Mouse (Mus musculus) limb, embryonic 11.5 days (tissue): ENCODE data around the gene Pdzrn3. TPM values are rescaled to one million over a fixed set of nuclear protein-coding genes. Genes with fewer than 3 reads are reported as not detected.

Experiments used
- ATAC-seq: fragments of 200-750 bp; cut with Nextera tagmentation; 2 replicates; pipeline ENCODE4 v1.8.0; 2017; ENCODE audit warnings: low read depth; ENCODE audit not compliant: insufficient number of reproducible peaks, low FRiP score, low TSS enrichment
- DNase-seq: peaks from one replicate; pipeline ENCODE4 v3.0.0-alpha.2; 2015; ENCODE audit warnings: low spot score
- H3K27ac ChIP-seq: fragments of 300-500 bp; sonication (generic); replicated peaks from 2 replicates; pipeline ENCODE4 v1.5.1; 2014; ENCODE audit warnings: low read depth, mild to moderate bottlenecking, low read length
- H3K27me3 ChIP-seq: fragments of 300-500 bp; sonication (generic); 2 replicates; pipeline ENCODE4 v1.6.1; 2014; ENCODE audit warnings: mild to moderate bottlenecking, low read length, mixed read lengths; ENCODE audit not compliant: control insufficient read depth, insufficient read depth
- H3K36me3 ChIP-seq: fragments of 300-500 bp; sonication (generic); 2 replicates; pipeline ENCODE4 v1.6.1; 2014; ENCODE audit warnings: mild to moderate bottlenecking, low read length, moderate library complexity, mixed read lengths; ENCODE audit not compliant: control insufficient read depth, insufficient read depth
- H3K4me1 ChIP-seq: fragments of 300-500 bp; sonication (generic); 2 replicates; pipeline ENCODE4 v1.6.1; 2014; ENCODE audit warnings: low read length, mixed read lengths; ENCODE audit not compliant: control insufficient read depth, insufficient read depth
- H3K4me2 ChIP-seq: fragments of 300-500 bp; sonication (generic); 2 replicates; pipeline ENCODE4 v1.6.1; 2014; ENCODE audit warnings: low read depth, mild to moderate bottlenecking, moderate library complexity; ENCODE audit not compliant: severe bottlenecking
- H3K4me3 ChIP-seq: fragments of 300-500 bp; sonication (generic); 2 replicates; pipeline ENCODE4 v1.5.1; 2014; ENCODE audit warnings: low read depth, low read length
- H3K9ac ChIP-seq: fragments of 300-500 bp; sonication (generic); 2 replicates; pipeline ENCODE4 v1.6.1; 2014; ENCODE audit warnings: mild to moderate bottlenecking, low read length
- H3K9me3 ChIP-seq: fragments of 300-500 bp; sonication (generic); 2 replicates; pipeline ENCODE4 v1.6.1; 2016; ENCODE audit warnings: low read length; ENCODE audit not compliant: control insufficient read depth
- WGBS: fragments of 180-500 bp; shearing (Covaris S2); extraction: QIAGEN DNeasy Blood & Tissue Kit; methylation state at CpG from one replicate; pipeline ENCODE4 v1.1.7; 2014; 5-methylcytosine and 5-hydroxymethylcytosine counted together
- polyA plus RNA-seq: library from polyadenylated mRNA; unstranded; fragments of >200 nt; fragmentation: Nextera tagmentation; extraction: Ambion mirVana; gene quantifications from 2 replicates; pipeline ENCODE4 v1.2.1, GENCODE M21; 2014

Gene Pdzrn3
- polyA plus RNA-seq, 1 experiment from 2014 or later: 11.1 TPM

DNA sequence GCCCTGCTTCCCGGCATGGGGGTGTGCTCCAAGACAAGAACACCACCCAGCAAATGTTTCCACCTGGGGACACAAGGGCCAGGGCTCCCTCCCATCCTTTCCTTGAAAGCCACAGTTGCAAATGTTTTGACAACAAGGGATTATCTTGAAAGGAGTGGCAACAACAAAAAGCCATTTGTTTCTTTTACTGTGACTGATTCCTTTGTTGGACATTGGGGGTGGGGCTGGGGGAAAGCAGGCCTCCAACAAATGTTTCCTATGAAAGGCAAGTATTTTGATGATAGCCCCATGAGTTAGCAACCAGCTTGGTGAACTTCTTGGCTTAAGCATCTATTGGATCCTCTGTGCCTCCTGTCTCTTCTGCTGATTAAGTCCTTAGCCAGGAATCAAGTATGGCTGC lies 109.4 kb downstream of the Pdzrn3 start:
- 7% methylated on average over 1 of the region's 1 CpGs for WGBS
- Histone ChIP-seq H3K4me2 (no peak overlapping the region; the same call in 1 of the 2 replicates), H3K36me3 (no peaks in the 10 kb centered on the region), H3K9ac (no peak overlapping the region), H3K4me3 (no peak overlapping the region), H3K9me3 (no peaks in the 10 kb centered on the region), H3K27me3 (no peaks in the 10 kb centered on the region), H3K4me1 (peaks cover 44% of the 10 kb centered on the region), H3K27ac (no peak overlapping the region)
- no peak for DNase-seq
- ATAC-seq: no peak

DNA sequence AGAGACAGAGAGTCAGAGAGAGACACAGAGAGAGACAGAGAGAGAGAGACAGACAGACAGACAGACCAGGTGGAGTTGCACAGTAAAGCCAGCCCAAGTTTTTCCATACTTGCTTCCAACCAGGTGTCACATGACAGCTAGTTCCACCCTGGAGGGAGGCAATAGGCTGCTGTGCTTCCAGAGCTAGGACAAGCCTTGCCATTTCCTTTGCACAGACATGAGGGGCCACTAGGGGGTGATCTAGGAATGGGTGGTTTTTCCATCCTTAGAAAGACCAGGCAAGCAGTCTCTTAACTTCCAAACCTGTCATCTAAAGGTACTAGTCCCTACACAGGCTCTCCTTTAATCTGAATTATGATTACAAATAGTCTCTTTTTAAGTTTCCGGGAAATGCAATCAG lies 110.9 kb downstream of the Pdzrn3 start:
- H3K27ac ChIP-seq: no peak overlapping the region
- H3K9me3 ChIP-seq: no peaks in the 10 kb centered on the region

DNA sequence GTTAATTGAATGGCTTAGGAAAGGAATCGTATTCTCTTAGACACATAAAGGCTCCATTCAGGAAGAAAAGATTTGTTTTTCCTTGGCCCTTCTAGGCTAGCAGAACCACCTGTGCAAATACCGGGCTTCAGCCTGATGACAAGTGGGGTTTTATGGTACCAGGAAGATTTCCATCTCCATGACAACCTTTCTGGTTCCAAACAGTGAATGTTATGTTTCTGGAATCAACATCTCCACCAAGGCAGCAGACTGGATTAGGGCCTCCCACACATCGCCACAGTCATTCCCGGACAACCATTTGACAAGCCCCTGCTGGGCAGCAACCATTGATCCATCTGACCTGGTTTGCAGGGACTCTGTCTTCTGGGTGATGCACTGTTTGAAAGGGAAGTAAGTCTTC lies 114.2 kb downstream of the Pdzrn3 start:
- H3K4me1 ChIP-seq: peaks cover 19% of the 10 kb centered on the region
- no peak overlapping the region for H3K27ac ChIP-seq
- H3K36me3 ChIP-seq: no peaks in the 10 kb centered on the region
- 29% methylated on average over 4 of the region's 4 CpGs for WGBS
- DNase-seq (peak; percentile 45), ATAC-seq (peak; percentile 58)
- H3K9ac ChIP-seq: no peak overlapping the region
- no peak overlapping the region for H3K4me2 ChIP-seq
- H3K9me3 ChIP-seq: no peaks in the 10 kb centered on the region
- H3K4me3 ChIP-seq: no peak overlapping the region
- H3K27me3 ChIP-seq: no peaks in the 10 kb centered on the region

More for the DNA sequence above, 110.9 kb downstream of the Pdzrn3 start:
- H3K4me1 ChIP-seq: peaks cover 43% of the 10 kb centered on the region
- whole genome bisulfite sequencing: 19% methylated on average over 1 of the region's 1 CpGs
- 0 out of 2 replicates have a peak, but pooled peaks have one; percentile 28 for ATAC-seq
- DNase-seq: peak; percentile 81
- H3K4me3 ChIP-seq: no peak overlapping the region
- H3K27me3 ChIP-seq: no peaks in the 10 kb centered on the region
- H3K9ac ChIP-seq: no peak overlapping the region
- H3K36me3 ChIP-seq: no peaks in the 10 kb centered on the region
- no peak overlapping the region for H3K4me2 ChIP-seq

DNA sequence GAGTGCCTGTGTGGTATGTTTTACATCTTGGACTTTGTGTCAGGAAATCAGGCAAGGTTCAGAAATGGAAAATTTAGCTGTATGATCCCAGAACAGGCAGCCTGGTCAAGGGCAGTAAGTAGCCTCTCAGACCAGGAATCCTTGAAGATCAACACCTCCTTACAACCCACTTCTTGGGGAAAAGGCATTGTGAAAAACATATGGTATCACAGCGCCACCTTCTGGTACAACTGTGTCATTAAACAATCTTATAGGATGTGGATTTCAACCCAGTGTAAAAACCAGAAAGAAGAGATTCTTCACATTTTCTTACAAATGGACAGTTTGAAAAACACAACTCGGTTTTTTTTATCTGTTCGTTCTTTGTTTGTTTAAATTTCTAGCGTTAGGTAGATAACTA lies 116.2 kb downstream of the Pdzrn3 start:
- Histone ChIP-seq H3K9me3 (no peaks in the 10 kb centered on the region), H3K9ac (no peak overlapping the region), H3K4me1 (peaks cover 8% of the 10 kb centered on the region), H3K27ac (no peak overlapping the region), H3K4me3 (no peak overlapping the region), H3K36me3 (no peaks in the 10 kb centered on the region), H3K27me3 (no peaks in the 10 kb centered on the region), H3K4me2 (no peak overlapping the region)
- DNase-seq: peak; percentile 71
- no peak for ATAC-seq
- 12% methylated on average over 4 of the region's 4 CpGs for WGBS

DNA sequence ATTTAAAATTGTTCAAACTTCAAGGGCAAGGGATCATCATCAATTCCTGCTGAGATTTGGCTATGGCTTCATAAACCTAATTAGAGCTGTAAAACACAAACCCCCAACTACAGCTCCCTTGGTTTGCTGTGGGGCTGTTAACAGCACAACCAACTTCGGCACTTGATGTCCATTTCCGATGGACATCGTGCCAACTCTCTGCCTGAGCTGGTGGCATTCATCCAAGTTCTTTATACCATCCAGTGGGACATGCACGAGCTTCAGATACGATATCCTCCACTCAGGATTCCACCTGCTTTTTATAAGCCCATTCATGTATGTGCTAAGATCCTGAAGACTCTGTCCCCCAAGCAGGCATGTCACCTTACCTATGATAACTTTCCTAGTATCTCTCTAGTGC lies 118.3 kb downstream of the Pdzrn3 start:
- Histone ChIP-seq H3K9ac (no peak overlapping the region), H3K36me3 (no peaks in the 10 kb centered on the region), H3K4me2 (no peak overlapping the region), H3K4me3 (no peak overlapping the region), H3K27me3 (no peaks in the 10 kb centered on the region), H3K9me3 (no peaks in the 10 kb centered on the region), H3K27ac (no peak overlapping the region), H3K4me1 (peaks cover 15% of the 10 kb centered on the region)
- DNase-seq (no peak), ATAC-seq (no peak)
- WGBS: 89% methylated on average over 5 of the region's 5 CpGs

DNA sequence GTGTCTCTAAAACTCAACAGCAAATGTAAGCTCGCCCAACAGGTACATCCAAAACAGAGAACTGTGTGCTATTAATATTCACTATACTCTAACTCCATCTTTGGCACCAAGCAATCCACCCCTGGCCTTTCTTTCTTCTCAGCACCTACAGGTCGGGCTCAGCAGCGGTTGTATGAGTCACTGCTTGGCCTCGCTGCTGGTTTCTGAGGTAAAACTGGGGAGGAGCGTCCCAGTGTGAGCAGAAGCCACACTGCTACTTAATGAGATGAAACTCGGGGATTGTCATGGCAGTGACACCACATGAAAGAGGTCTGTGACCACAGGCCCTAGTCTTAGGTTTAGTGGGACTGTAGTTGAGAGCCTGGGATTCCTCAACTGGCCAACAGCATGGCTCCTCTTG lies 120.3 kb downstream of the Pdzrn3 start:
- DNase-seq: no peak
- no peak overlapping the region for H3K4me2 ChIP-seq
- H3K9ac ChIP-seq: no peak overlapping the region
- no peak for ATAC-seq
- 88% methylated on average over 6 of the region's 6 CpGs for WGBS
- no peaks in the 10 kb centered on the region for H3K27me3 ChIP-seq
- no peak overlapping the region for H3K4me3 ChIP-seq
- H3K27ac ChIP-seq: no peak overlapping the region
- no peaks in the 10 kb centered on the region for H3K36me3 ChIP-seq
- H3K4me1 ChIP-seq: peaks cover 23% of the 10 kb centered on the region
- no peaks in the 10 kb centered on the region for H3K9me3 ChIP-seq

DNA sequence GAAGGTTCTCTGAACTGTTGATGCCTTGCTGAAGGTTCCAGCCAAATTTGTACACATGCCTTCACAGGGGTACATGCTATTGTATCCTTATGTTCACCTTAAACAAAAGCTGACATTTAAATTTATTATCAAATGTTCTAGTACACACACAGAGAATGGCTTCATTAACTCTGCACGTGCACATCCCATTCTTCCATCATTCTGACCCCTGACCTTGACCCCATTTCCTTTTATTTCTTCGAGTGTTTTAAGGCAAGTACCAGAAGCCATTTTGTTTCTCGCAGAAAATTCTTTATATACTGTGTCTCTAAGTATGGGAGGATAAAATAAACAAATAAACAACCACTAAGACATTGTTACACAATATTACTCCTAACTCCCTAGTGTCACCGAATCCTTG lies 123.0 kb downstream of the Pdzrn3 start:
- H3K36me3 ChIP-seq: no peaks in the 10 kb centered on the region
- H3K27ac ChIP-seq: no peak overlapping the region
- no peak for ATAC-seq
- no peak overlapping the region for H3K4me3 ChIP-seq
- WGBS: 20% methylated on average over 4 of the region's 4 CpGs
- no peak overlapping the region for H3K4me2 ChIP-seq
- H3K27me3 ChIP-seq: no peaks in the 10 kb centered on the region
- peaks cover 48% of the 10 kb centered on the region for H3K4me1 ChIP-seq
- no peak for DNase-seq
- no peaks in the 10 kb centered on the region for H3K9me3 ChIP-seq
- no peak overlapping the region for H3K9ac ChIP-seq

DNA sequence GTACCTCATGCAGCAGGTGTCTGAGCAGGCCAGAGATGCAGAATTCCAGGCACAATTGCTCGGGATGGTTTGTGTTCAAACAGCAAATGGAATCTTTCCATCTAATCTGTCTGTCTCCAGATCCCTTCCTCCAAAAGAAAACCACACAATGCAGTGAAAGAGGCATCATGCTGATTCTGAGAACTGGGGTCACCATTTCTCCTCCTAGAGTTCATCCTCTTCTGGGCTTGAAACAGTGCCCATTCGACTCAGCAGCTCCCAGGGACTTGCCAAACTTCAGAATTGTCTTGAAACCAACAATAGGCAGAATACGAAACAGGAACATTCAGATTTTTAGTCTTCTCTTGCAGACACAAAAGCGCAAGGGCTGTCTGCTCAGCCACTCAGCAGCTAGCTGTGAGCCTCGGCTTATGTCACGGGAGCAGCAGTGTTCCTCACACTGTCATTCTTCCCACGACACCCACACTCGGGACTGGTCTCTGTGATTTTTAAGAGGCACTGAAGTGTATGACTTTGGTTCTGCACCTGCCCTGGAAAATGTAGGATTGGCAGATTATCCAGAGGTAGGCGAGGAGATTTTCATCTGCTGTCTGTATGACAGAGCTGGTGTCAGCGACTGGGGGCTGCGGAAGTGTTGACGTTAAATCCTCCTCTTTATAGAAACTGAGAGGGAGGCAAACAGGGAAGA lies 125.6 kb downstream of the Pdzrn3 start:
- peaks cover 48% of the 10 kb centered on the region for H3K4me1 ChIP-seq
- ATAC-seq: no peak
- H3K4me3 ChIP-seq: no peak overlapping the region
- no peaks in the 10 kb centered on the region for H3K9me3 ChIP-seq
- DNase-seq: no peak
- H3K27me3 ChIP-seq: no peaks in the 10 kb centered on the region
- H3K9ac ChIP-seq: no peak overlapping the region
- WGBS: 80% methylated on average over 12 of the region's 12 CpGs
- H3K27ac ChIP-seq: no peak overlapping the region
- no peaks in the 10 kb centered on the region for H3K36me3 ChIP-seq
- no peak overlapping the region for H3K4me2 ChIP-seq

DNA sequence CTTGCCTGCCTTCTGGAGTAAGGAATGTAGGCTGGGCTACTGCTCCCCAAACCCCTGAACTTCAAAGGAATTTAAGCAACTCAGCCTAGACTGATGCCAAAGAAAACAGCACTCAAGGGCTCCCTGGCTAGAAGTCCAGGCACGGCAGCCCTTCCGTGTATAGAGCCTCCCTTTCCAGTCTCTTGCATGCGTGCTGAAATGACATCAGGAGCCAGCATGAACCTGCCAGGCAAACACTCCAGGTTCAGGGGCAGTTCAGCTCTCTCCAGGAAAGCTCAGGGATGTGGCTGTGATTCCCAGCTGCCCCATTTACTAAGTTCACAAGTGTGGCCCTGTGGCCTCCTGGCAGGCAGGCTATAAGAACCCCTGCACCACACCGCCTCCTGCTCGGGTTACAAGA lies 126.5 kb downstream of the Pdzrn3 start:
- no peak overlapping the region for H3K4me2 ChIP-seq
- H3K36me3 ChIP-seq: no peaks in the 10 kb centered on the region
- H3K27me3 ChIP-seq: no peaks in the 10 kb centered on the region
- ATAC-seq (peak; percentile 81), DNase-seq (peak; percentile 51)
- no peaks in the 10 kb centered on the region for H3K9me3 ChIP-seq
- peaks cover 48% of the 10 kb centered on the region for H3K4me1 ChIP-seq
- 25% methylated on average over 5 of the region's 5 CpGs for WGBS
- no peak overlapping the region for H3K9ac ChIP-seq
- H3K27ac ChIP-seq: peak overlapping the region; percentile 63
- H3K4me3 ChIP-seq: no peak overlapping the region
